Mouse (Mus musculus) CH12.LX (cell line): ENCODE results near the gene Pld3. TPM values are rescaled to one million over a fixed set of nuclear protein-coding genes. Genes with fewer than 3 reads are reported as not detected.

ENCODE experiments used
- DNase-seq: peaks from one replicate; pipeline ENCODE4 v3.0.0-alpha.2; 2013; ENCODE audit errors: extremely low read depth
- H3K27ac ChIP-seq: 2 replicates; pipeline ENCODE4 v1.5.1; 2012; ENCODE audit warnings: low read depth, mild to moderate bottlenecking, control low read depth, moderate library complexity; ENCODE audit not compliant: insufficient read depth
- H3K27me3 ChIP-seq: replicated peaks from 2 replicates; pipeline ENCODE3; 2012; ENCODE audit warnings: inconsistent platforms
- H3K36me3 ChIP-seq, 2 experiments: replicated peaks in 1 of 2; 2 replicates each; pipeline versions ENCODE3 to v1.6.1; 2012; ENCODE audit warnings: inconsistent platforms in 1 of 2, low read length in 1 of 2, mild to moderate bottlenecking in 1 of 2, mixed read lengths in 1 of 2, moderate library complexity in 1 of 2; ENCODE audit not compliant: control insufficient read depth in 1 of 2, insufficient read depth in 1 of 2
- H3K4me1 ChIP-seq, 2 experiments: 2 replicates each; pipeline ENCODE4 v1.6.1; 2012; ENCODE audit warnings: inconsistent platforms in 1 of 2, moderate library complexity in 1 of 2; ENCODE audit not compliant: insufficient read depth in 2 of 2, control insufficient read depth in 1 of 2
- H3K4me2 ChIP-seq: 2 replicates; pipeline ENCODE4 v1.6.1; 2012; ENCODE audit warnings: low read depth, mild to moderate bottlenecking, control low read depth; ENCODE audit not compliant: poor library complexity, insufficient read depth, severe bottlenecking
- H3K4me3 ChIP-seq, 3 experiments: fragments of 150-350 bp in 1 of 3; sonication (generic) in 1 of 3; replicated peaks in 1 of 3; 2 replicates each; pipeline versions ENCODE3 to v1.5.1; 2011 to 2012; ENCODE audit warnings: low read depth in 2 of 3, low read length in 2 of 3, mild to moderate bottlenecking in 2 of 3, moderate library complexity in 2 of 3, control low read depth in 1 of 3, improper control_type of control experiment in 1 of 3, inconsistent platforms in 1 of 3, mixed read lengths in 1 of 3; ENCODE audit not compliant: poor library complexity in 1 of 3
- H3K79me2 ChIP-seq: replicated peaks from 2 replicates; pipeline ENCODE4 v1.6.1; 2012; ENCODE audit warnings: mild to moderate bottlenecking, moderate library complexity; ENCODE audit not compliant: control insufficient read depth, poor library complexity, insufficient read depth, severe bottlenecking; ENCODE audit errors: extremely low read depth
- H3K9ac ChIP-seq: 2 replicates; pipeline ENCODE4 v1.6.1; 2012; ENCODE audit warnings: low read depth, mild to moderate bottlenecking, control low read depth, moderate library complexity; ENCODE audit not compliant: insufficient read depth
- H3K9me3 ChIP-seq: replicated peaks from 2 replicates; pipeline ENCODE3; 2012; ENCODE audit warnings: low read length, inconsistent platforms, mixed read lengths
- CHD1 ChIP-seq: IDR thresholded peaks from 2 replicates; pipeline ENCODE4 v1.6.1; 2012; ENCODE audit warnings: low read depth, low read length, improper control_type of control experiment, inconsistent platforms
- CTCF ChIP-seq, 2 experiments: IDR thresholded peaks in 1 of 2; conservative IDR thresholded peaks in 1 of 2; 2 replicates each; pipeline ENCODE4 v1.5.1; 2011 to 2012; ENCODE audit warnings: low read depth in 2 of 2, low read length in 2 of 2, improper control_type of control experiment in 1 of 2, inconsistent platforms in 1 of 2, mild to moderate bottlenecking in 1 of 2, moderate library complexity in 1 of 2
- EP300 ChIP-seq: IDR thresholded peaks from 2 replicates; pipeline ENCODE4 v1.6.1; 2011; ENCODE audit warnings: low read length, improper control_type of control experiment
- GABPA ChIP-seq: IDR thresholded peaks from 2 replicates; pipeline ENCODE4 v1.6.1; 2012; ENCODE audit warnings: low read depth, low read length, improper control_type of control experiment, inconsistent platforms; ENCODE audit not compliant: insufficient replicate concordance
- IRF4 ChIP-seq: IDR thresholded peaks from 2 replicates; pipeline ENCODE4 v1.6.1; 2014; ENCODE audit warnings: low read depth, mild to moderate bottlenecking, inconsistent platforms, low read length, improper control_type of control experiment
- JUND ChIP-seq: conservative IDR thresholded peaks from 2 replicates; pipeline ENCODE4 v1.6.1; 2011; ENCODE audit warnings: low read depth, low read length, improper control_type of control experiment
- MAX ChIP-seq: IDR thresholded peaks from 2 replicates; pipeline ENCODE4 v1.6.1; 2011; ENCODE audit warnings: low read length, improper control_type of control experiment
- MAZ ChIP-seq: IDR thresholded peaks from 2 replicates; pipeline ENCODE4 v1.6.1; 2012; ENCODE audit warnings: low read depth, mild to moderate bottlenecking, inconsistent platforms, low read length, improper control_type of control experiment, moderate library complexity
- MEF2A ChIP-seq: IDR thresholded peaks from 2 replicates; pipeline ENCODE4 v1.6.1; 2014; ENCODE audit warnings: low read depth, mild to moderate bottlenecking, inconsistent platforms, low read length, improper control_type of control experiment, borderline replicate concordance
- RCOR1 ChIP-seq: conservative IDR thresholded peaks from 2 replicates; pipeline ENCODE4 v1.6.1; 2012; ENCODE audit warnings: low read depth, mild to moderate bottlenecking, inconsistent platforms, low read length, improper control_type of control experiment
- SMC3 ChIP-seq: IDR thresholded peaks from 2 replicates; pipeline ENCODE4 v1.6.1; 2011; ENCODE audit warnings: low read depth, low read length, improper control_type of control experiment
- TCF12 ChIP-seq: IDR thresholded peaks from 2 replicates; pipeline ENCODE4 v1.6.1; 2014; ENCODE audit warnings: low read depth, mild to moderate bottlenecking, inconsistent platforms, low read length, improper control_type of control experiment
- USF1 ChIP-seq: IDR thresholded peaks from 2 replicates; pipeline ENCODE4 v1.6.1; 2014; ENCODE audit warnings: low read depth, mild to moderate bottlenecking, inconsistent platforms, low read length, improper control_type of control experiment
- USF2 ChIP-seq: conservative IDR thresholded peaks from 2 replicates; pipeline ENCODE4 v1.6.1; 2011; ENCODE audit warnings: low read depth, low read length, improper control_type of control experiment
- ZKSCAN1 ChIP-seq: IDR thresholded peaks from 2 replicates; pipeline ENCODE4 v1.6.1; 2012; ENCODE audit warnings: low read depth, inconsistent platforms, low read length, improper control_type of control experiment, borderline replicate concordance
- dilution Hi-C: fragments of 300-500 bp; cut with MboI; formaldehyde crosslinking; loops from 2 replicates; pipeline ENCODE4 v1.14.3; 2020; ENCODE audit warnings: low sequenced_read_pairs; ENCODE audit not compliant: extremely low pct_unique_long_range_greater_than_20kb, extremely low pct_ligation_motif_present
- in situ Hi-C: fragments of 300-500 bp; cut with MboI; formaldehyde crosslinking; loops from 3 replicates; pipeline ENCODE4 v1.14.3; 2019; ENCODE audit warnings: low sequenced_read_pairs, low pct_ligation_motif_present, low pct_unique_long_range_greater_than_20kb, mixed read lengths
- polyA plus RNA-seq: library from polyadenylated mRNA; unstranded; fragments of >175 nt; gene quantifications from 2 replicates; pipeline ENCODE4 v1.2.1, GENCODE M21; 2012; ENCODE audit warnings: low read depth; ENCODE audit not compliant: insufficient read length
- total RNA-seq, 2 experiments: library from RNA; depleted of rRNA; stranded (reverse); fragments of 300-350 nt in 1 of 2; fragments of >200 nt in 1 of 2; gene quantifications; 2 replicates each; pipeline ENCODE4 v1.2.3; 2012 to 2014

Pld3 gene
- total and polyA plus RNA-seq, 3 experiments: 6.0 to 21.1 (median 14.1) TPM

DNA sequence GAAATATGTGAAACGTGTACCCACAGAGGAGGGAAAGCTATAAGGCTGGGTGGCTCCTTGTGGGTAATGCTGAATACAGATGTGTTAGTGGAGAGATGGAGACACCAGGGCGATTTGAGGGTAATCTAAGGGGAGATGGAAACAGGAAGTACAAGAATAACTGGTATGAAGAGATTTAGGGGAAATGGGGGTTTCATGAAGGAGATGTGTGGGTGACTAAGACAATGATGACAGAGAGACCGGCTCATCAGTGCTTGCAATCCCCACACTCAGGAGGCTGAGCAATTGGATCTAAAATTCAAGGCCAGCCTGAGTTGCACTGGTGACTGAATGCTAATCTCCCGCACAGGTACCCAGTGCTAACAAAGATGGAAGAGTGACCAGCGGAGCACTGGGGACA, 948 bp downstream of the Pld3 start:
- Histone ChIP-seq H3K27ac (no peak overlapping the region), H3K9ac (0 out of 2 replicates have a peak overlapping the region, but pooled peaks have one; percentile 9), H3K4me3 (peak overlapping the region; percentile 66 to 75 (median 71)), H3K9me3 (no peaks in the 10 kb centered on the region), H3K4me2 (peak overlapping the region; percentile 29), H3K79me2 (peaks cover 11% of the 10 kb centered on the region), H3K27me3 (no peaks in the 10 kb centered on the region), H3K4me1 (peaks cover 2 to 30% of the 10 kb centered on the region in 2 experiments; a peak in 3 of 4 replicates), H3K36me3 (peaks cover 8 to 21% of the 10 kb centered on the region in 2 experiments)
- no peak for DNase-seq
- dilution Hi-C loops (no loop called here), in situ Hi-C loops (no loop called here)
- no peak for TF ChIP-seq GABPA
- no peak for TF ChIP-seq MAZ

DNA sequence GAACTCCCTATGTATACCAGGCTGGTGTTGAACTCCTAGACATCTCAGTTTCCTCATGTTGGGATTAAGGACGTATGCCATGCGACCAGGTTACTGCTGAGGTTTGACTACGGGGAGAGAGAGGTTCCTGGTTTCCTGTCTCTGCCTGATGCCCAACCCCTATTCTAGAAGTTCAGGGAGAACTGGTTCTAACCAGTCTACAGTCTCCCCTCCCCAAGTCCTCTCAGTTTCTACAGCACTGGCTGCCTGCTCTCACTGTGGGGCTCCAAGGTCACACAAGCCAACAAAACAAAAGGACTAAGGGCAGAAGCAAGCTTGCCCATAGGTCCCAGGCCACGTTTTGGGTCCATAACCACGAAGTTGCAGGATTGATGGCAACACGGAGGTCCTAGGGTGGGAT, 3.4 kb downstream of the Pld3 start:
- H3K36me3 ChIP-seq: peaks cover 0 to 3% of the 10 kb centered on the region in 2 experiments
- H3K9me3 ChIP-seq: no peaks in the 10 kb centered on the region
- H3K79me2 ChIP-seq: peaks cover 7% of the 10 kb centered on the region
- H3K27me3 ChIP-seq: no peaks in the 10 kb centered on the region
- no peak overlapping the region for H3K4me3 ChIP-seq
- no peak for DNase-seq
- dilution Hi-C loops (no loop called here), in situ Hi-C loops (no loop called here)
- TF ChIP-seq JUND (no peak), CHD1 (no peak), CTCF (conservative IDR thresholded peaks at IDR 0.05 in 1 of 2, IDR thresholded peaks at IDR 0.05 in 1 of 2; ENCODE audit: low read depth in 2 of 2, low read length in 2 of 2) (no peak), USF2 (no peak), EP300 (no peak), MEF2A (no peak), IRF4 (no peak), ZKSCAN1 (no peak), MAX (no peak), USF1 (no peak), RCOR1 (no peak), SMC3 (no peak), TCF12 (no peak)
- no peak overlapping the region for H3K4me2 ChIP-seq
- no peak overlapping the region for H3K27ac ChIP-seq
- peaks cover 2 to 26% of the 10 kb centered on the region in 2 experiments; a peak in 3 of 4 replicates for H3K4me1 ChIP-seq
- H3K9ac ChIP-seq: no peak overlapping the region
